Mouse (Mus musculus) cerebellum, postnatal 36 days (tissue): ENCODE results near the gene Clec10a.

ENCODE experiments used
- DNase-seq, 2 experiments: peaks; one replicate each; pipeline ENCODE4 v3.0.0; 2021 to 2022; ENCODE audit warnings: mixed read lengths in 2 of 2

The Clec10a gene

DNA sequence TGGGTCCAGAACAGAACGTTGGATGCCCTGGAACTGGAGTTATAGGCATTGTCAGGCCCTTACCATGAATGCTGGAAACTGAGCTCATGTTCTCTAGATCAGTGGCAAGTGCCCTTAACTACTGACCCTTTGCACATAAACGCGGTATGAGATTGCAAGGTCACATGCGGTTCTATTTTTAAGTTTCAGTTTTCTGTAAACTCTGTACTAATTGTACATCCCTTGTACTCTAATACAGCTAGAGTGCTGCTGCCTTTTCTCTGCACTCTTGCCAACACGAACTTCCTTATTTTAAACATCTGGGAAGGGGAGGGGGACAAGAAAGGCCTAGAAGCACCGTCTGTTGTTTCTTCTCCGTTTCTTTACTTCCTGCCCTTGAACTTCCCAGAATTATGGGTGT is 29.1 kb downstream of the Clec10a start:
- DNase-seq = no peak

DNA sequence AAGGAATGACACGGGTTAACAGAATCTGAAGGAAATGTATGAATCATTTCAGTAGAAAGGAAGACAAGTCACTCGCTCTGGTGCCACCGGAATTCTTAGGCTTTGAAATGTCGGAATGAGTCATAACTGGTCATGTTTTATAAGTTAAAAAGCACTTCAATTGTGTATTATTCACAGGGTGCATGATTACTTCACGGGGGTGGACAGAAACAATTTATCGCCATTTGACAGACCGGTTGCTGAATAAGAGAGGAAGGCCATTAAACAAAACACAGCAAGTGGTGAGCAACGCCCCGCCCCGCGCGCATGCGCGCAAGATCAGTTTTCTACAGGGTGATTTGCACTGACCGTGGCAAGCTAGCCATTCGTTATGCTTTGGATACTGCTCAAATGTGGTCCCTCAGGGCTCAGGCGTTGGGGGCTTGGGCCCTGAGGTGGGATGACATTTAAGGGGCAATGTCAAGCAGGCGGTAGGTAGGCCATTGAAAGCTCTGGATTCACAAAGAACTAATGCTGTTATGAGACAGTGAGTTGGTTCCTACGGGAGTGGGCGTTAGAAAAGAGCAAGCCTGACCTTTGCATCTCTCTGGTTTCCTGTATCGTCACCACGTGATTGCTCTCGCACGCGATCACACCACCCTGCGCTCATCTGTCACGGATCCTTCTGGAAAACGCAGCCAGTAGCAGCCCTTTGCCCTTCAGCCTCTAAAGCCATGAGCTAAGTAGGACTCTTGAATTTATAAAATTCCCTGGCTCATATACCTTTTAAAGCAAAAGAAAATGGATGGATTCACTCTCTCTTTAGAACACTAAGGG is 33.5 kb downstream of the Clec10a start:
- no peak for DNase-seq

DNA sequence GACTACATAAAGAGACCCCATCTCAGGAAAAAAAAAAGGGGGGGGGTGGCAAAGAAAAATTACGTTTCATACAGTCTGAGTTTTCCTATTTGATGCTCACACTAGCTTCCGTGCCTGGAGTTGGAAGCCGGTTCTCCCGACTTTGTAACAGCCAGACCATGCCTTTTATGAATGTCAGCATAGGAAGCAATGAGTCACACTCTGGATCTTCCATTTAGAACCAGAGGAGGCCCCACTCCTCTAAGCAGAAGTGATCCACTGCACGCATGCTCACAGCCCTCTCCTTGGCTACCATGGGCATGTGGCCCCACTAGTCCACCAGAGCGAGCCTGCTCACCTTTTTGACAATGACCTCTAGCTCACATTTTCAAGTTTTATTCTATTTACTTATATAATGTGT is 35.2 kb downstream of the Clec10a start:
- no peak for DNase-seq

DNA sequence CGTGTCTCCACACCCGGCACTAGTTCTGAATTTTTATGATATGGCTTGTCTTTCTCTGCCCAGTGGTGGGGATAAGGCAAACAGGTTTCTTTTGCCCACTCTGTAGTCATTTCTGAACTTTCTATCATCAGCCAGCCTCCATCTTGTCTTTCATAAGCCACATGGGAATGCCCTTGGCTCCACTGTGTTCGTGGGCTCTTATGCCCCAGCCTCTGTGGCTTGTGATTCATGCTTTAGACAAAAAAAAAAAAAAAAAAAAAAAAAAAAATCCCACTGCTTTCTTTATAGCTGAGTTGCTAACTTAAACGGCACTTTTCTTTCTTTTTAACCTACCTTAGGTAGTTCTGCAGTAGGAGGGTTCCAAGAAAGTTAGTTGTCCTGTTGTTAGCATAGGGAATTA is 36.2 kb downstream of the Clec10a start:
- no peak for DNase-seq

DNA sequence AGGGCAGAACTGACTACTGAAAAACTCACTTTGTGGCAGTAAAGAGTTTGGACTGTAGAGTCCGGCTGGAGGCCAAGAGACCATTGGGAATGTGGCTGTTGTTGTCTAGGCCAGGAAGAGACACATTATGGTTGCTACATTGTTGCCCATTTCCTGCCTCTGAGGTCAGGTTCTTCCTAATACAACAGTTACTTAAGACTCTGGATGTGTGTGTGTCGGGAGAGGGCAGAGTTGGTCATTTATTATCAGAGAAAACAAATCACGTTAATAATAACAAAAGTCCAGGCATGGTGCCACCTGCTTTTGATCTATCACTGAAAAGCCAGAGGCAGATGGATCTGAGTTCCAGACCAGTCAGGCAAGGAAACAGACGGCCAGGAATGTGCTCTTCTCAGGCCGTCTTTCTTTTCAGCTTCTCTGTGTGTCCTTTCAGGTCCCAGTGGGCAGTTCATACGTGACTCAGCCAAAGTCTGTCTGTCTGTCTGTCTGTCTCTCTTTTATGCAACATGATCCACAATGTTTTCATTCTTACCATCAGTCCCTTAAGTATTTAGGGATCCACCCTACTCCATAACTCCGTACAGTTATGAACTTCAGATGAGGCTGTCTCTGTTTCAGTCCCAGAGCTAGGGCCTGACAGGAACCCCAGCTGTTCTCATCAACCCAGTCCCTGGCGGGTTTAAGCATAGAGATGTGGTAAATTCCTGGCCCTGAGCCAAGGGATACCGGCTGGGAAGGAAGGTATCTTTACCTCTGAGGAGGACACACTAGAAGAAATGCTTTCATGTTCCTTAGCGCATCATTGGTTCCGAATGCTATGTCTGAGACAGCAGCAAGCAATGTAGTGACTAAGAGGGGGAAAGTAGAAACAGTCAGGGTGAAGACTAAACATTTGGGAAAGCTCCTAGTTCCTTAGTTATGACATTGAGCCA is 37.6 kb downstream of the Clec10a start:
- DNase-seq = no peak

DNA sequence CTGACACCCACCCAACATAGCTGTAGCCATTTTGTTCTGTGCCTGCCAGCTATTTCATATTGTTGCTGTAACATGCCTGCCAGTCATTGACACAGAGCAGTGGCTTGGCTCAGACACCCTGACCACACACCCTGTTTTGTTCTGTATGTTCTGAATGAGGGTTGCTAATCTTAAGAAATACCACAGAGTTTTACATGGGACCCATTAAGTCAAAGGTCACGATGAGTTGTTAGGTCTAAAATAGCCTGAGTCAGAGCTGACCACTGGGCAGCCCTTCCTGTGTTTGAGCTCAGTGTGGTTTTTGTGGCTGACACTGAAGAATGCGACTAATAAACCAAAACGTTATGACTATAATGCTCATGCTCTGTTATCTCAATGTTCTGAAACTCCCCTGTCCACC is 42.3 kb downstream of the Clec10a start:
- DNase-seq = no peak

DNA sequence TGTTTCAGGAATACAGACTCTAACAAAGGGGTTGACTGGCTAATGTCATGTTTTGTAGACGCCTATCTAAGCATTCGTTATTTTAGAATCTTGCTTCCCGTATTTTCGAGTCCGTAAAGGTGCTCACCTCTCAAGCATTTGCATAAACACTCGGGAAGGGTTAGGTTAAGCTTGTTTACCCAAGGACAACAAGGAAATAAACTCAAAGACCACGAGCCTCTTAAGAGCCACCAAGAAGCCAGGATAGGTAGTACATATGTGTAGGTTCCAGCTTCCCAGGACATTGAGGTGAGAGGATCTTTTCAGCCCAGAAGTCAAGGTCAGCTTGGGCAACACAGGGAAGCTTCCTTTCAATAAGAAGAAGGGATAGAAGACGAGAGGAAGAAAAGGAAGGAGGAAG is 43.1 kb downstream of the Clec10a start:
- no peak for DNase-seq

DNA sequence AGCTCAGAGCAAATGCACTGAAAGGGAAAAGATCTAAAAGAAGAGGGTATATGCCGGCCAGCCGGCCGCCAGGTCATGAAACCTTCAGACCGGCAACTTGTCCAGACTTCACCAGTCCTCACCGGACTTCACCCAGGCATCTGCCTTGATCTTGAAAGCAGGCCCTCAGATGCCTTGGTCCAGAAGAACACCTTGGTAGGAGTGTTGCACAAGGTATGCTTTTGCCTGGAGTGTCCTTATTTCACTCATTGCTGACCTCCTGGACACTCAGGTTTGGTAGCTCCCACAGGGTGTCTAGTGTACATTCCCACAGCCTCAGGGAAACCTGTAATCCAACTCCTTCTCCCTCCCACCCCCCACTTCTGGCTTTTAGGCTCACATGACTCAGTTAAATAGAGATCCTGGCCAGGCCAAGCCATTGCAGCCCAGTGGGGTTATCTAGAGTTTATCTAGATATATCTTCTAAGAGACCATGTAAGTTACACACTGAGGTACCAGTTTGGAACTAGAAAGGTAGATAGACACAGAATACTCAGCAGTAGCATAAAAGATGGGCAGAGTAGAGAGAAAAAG is 44.1 kb downstream of the Clec10a start:
- DNase-seq = no peak

DNA sequence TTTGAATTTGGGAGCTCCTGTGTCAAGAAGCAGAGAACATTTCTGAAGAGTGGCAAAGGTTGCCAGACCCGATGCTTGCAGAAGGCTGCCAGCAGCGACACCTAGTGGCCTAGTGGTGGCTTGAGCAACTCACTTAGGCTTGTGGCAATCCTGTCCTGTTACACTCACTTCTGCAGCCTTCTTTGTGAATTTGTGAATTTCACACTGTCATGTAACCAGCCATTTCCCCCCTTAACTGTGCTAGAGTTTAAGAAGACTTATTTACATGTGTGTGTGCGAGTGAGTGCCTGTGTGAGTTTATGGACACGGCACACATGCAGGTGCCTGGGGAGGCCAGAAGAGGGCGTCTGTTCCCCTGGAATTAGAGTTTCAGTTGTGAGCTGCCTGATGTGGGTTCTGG is 45.7 kb downstream of the Clec10a start:
- peak; percentile 86 to 88 for DNase-seq

DNA sequence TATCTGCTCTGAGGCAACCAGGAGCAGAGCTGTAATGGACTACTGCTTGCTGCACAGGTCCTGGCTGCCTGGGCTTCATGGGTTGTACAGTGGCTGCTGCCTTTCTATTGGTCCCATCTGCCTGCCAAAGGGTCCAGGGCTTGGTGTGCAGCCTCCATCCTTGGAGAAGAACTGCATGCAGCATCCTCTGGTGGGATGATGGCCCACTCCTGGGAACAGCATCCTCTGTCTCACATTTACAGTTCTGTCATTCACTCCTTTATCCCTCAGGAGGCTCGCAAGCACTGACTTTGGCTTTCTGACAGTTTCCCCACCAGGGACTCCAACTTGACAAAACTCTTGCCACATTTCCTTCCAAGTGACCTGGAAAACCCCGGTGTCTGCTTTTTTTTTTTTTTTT is 50.8 kb downstream of the Clec10a start:
- DNase-seq = no peak

DNA sequence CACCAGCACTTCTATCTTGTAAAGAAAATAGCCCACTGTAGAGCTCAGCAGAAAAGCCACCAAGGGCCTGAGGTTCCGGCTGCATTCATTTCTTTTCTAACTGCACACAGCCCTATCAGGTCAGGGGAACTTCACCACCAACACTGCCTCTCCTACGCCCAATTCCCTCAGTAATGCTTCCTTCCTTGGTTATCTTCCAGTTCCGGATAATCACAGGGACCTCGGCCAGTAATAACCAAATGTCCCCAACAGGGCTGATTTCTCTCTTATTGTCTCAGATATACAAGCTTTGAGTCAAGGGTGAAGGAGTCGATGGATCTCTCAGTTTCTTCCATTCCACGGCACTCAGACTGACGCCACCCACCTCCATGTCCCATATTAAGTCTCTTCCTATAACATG is 51.3 kb downstream of the Clec10a start:
- DNase-seq = no peak

DNA sequence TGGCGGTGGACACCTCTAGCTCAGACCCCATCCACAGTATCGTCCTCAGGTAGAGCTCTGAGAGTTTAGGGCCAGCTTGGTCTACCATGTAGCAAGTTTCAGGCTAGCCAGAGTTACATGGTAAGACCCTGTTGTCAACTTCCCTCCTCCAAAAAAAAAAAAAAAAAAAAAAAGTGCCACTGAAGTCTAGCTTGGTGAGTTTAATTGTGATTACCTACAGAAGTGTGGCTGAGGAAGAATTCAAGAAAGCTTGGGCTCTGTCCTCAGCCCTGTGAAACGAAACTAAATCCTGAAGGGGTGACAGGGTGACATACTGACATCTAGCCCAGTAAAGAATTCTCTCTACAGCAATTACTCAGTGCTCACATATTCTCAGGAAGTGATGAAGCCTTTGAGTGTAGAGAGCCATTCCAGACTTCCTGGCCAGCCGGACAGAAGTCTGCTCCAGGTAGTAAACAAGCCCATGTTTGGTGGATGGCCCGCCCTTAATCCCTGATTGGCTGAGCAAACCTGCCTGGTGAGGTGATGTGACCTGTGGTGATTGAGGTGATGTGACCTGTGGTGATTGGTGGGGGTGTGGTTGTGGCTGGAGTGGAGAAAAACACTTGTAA is 52.9 kb downstream of the Clec10a start:
- DNase-seq = no peak

DNA sequence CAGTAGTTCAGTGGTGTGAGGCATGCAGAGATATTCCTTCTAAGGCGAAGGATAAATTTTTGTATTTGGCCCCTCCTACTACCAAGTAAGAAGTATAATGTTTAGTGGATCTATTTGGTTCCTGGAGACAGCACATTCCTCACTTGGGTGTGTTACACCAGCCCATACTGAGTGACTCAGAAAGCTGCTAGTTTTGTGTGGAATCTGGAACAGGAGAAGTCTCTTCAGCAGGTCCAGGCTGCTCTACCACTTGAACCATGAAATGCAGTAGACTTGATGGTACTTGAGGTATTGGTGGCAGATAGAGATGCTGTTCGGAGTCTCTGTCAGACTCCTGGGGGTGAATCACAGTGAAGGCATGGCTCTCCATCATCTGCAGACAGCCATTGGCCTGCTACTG is 54.7 kb downstream of the Clec10a start:
- no peak for DNase-seq

DNA sequence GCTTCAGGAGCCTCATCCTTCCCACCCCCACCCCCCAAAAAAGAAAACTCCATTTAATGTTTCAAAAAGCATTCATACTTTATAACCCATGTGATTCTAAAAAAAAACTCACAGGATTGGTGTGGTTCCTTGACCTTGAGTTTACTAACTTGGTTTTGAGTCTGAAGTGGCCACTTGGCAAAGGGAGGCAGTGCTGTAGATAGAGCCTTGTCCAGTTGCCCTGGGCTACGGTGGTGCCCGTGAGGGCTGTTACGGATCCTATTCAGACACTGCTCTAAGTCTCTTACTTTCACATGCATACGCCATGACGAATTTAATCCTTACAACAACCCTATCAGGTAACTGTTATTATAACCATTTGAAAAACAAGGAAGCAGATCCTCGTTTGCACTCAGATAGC is 56.0 kb downstream of the Clec10a start:
- no peak for DNase-seq

DNA sequence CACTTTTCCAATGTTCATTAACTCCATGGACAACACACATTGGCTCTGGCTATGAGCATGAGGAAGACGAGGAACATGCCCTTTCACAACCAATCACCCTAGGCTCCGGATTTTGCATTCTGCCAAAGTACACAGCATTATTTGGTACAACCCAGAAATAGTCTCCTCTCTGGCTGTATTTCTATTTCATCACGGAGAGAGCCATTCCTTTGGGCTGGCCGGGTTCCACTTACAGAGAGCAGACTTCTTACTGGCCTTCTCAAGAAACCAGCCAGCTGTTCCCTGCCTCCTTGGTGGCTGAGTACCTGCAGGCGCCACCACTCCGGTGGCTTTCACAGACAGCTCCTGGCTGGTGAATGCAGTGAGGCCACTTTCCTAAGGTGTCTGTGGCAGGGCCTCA is 56.4 kb downstream of the Clec10a start, which contains the start of gene Slc16a11:
Gene Slc16a11, plus strand, starts transcription at position 330 of the 400 bp plus-strand sequence.
- no peak for DNase-seq

DNA sequence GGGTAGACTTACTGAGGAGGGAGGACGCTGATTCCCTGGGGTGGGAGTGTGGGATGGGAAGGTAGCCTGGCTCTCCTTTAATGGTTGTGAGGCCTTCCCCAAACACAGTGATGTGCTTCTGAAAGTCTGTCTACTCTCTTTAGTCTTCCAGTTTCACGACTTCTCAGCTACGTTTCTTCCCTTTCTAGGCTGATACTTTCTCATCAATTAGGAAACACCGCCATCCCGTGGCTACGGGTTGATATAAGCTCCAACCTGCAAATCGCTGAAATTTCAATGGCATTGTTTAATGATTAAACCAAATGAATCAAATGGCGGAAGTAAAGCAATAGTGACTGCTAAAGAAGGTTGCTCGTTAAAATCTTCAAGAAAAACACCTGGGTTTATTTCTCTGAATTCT is 56.9 kb downstream of the Clec10a start:
- DNase-seq = peak; percentile 81 to 84

DNA sequence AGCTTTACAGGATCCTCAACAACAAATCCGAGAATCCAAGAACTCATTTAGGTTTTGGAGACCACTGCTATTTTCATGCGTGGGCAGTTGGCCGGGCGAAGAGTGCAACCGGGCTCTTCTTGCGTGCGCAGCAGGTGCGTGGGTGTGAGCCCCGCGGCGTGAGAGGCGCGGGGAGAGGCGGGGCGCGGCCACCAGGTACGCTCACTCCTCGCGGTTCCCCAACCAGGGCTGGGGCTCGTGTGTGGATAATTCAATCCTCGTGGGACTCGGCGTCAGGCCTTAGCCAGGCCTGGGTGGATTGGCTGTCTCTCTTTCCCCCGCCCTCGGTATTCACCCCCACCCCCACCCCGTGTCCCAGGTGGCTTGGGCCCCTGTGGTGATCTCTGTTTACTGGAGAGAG is 57.7 kb downstream of the Clec10a start:
- peak; percentile 80 to 86 for DNase-seq

DNA sequence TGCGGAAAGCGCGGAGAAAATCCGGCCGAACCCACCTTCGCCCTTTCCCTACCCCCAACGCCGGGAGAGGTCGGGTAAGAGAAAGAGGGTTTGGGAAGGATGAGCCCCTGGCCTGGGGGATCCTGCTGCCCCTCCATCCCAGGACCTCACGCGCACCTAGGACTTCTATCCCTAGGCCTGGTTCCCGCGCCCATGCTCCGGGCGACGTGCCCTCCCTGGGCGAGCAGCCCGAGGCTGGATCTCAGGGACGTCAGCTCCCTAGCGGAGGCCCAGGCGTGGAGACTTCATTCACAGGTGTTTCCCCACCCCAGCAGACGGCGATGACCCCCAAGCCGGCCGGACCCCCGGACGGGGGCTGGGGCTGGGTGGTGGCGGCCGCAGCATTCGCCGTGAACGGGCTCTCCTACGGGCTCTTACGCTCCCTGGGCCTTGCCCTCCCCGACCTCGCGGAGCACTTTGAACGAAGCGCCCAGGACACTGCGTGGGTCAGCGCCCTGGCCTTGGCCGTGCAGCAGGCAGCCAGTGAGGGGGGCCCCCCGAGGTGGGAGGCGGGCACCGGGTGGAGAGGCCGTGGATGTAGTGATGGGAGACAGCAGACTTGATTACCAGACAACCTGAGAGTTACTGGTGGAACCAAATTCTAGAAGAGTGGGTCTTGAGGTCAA is 58.3 kb downstream of the Clec10a start:
- peak; percentile 64 to 67 for DNase-seq

DNA sequence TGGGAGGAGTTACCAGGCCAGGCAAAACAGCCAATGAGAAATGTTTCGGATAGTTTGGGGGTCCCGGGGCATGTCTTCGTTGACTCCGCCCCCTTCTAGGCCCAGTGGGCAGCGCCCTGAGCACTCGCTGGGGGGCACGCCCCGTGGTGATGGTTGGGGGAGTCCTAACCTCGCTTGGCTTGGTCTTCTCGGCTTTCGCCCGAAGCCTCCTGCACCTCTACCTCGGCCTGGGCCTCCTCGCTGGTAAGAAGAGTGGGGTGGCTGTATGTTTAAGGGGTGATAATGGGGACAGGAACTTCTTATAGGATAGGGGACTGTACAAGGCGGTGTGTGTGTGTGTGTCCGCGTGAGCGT is 58.8 kb downstream of the Clec10a start:
- DNase-seq = peak in 1 of 2 experiments; percentile 50

DNA sequence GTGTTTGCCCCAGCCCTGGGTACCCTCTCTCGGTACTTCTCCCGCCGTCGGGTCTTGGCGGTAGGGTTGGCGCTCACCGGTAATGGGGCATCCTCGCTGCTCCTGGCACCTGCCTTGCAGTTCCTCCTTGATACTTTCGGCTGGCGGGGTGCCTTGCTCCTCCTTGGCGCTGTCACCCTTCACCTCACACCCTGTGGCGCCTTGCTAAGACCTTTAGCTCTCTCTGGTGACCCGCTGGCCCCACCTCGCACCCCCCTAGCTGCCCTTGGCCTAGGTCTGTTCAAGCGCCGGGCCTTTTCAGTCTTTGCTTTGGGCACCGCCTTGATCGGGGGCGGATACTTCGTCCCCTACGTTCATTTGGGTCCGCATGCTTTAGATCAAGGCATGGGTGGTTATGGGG is 59.3 kb downstream of the Clec10a start:
- DNase-seq = peak; percentile 50 to 51

DNA sequence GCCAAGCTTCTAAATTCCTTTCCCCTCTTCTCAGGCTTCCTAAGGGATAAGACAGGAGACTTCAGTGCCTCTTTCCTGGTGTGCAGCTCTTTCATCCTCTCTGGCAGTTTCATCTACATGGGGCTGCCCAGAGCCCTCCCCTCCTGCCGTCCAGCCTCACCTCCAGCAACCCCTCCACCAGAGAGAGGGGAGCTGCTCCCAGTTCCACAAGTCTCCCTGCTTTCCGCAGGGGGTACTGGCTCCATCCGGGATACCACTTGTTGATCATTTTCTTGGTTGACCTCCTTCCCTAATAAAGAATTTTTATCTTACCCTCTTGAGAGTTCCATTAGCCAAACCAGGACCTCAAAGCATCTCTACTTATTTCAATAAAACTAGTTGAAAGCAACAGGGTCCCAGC is 60.1 kb downstream of the Clec10a start:
- DNase-seq = no peak

DNA sequence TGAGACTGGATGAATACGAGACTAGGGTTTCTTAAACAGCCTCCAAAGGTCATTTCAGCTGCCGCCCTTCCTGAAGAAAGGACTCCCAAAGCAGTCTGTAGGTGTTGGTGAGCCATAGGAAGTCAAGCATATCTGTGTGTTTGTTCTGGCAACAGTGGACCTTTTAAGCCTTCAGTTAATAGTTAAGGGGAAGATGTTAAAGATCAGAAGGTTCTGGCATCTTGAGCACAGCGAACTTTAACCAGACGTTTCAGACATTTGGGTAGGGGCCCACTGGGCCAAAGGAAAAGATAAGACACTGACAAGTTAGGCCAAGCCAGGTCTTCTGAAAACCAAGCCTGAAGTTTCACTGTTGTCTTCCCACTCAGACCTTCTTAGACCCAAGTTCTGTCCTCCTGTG is 62.0 kb downstream of the Clec10a start:
- DNase-seq = no peak
